Mouse (Mus musculus) forebrain, embryonic 12.5 days (tissue): ENCODE measurements around the gene Ucn. TPM values are rescaled to one million over a fixed set of nuclear protein-coding genes. Genes with fewer than 3 reads are reported as not detected.

Experiments
- ATAC-seq: fragments of 200-750 bp; cut with Nextera tagmentation; 2 replicates; pipeline ENCODE4 v1.8.0; 2017; ENCODE audit warnings: moderate TSS enrichment; ENCODE audit not compliant: low FRiP score
- H3K27ac ChIP-seq: fragments of 300-500 bp; sonication (generic); 2 replicates; pipeline ENCODE4 v1.5.1; 2016; ENCODE audit warnings: mild to moderate bottlenecking
- H3K27me3 ChIP-seq: fragments of 300-500 bp; sonication (generic); 2 replicates; pipeline ENCODE4 v1.6.1; 2016; ENCODE audit warnings: mild to moderate bottlenecking
- H3K36me3 ChIP-seq: fragments of 300-500 bp; sonication (generic); replicated peaks from 2 replicates; pipeline ENCODE4 v1.6.1; 2016; ENCODE audit warnings: mild to moderate bottlenecking
- H3K4me1 ChIP-seq: fragments of 300-500 bp; sonication (generic); 2 replicates; pipeline ENCODE4 v1.6.1; 2016
- H3K4me2 ChIP-seq: fragments of 300-500 bp; sonication (generic); 2 replicates; pipeline ENCODE4 v1.6.1; 2016; ENCODE audit warnings: mild to moderate bottlenecking, moderate library complexity
- H3K4me3 ChIP-seq: fragments of 300-500 bp; sonication (generic); replicated peaks from 2 replicates; pipeline ENCODE4 v1.5.1; 2016; ENCODE audit warnings: mild to moderate bottlenecking
- H3K9ac ChIP-seq: fragments of 300-500 bp; sonication (generic); 2 replicates; pipeline ENCODE4 v1.6.1; 2016; ENCODE audit warnings: mild to moderate bottlenecking
- H3K9me3 ChIP-seq: fragments of 300-500 bp; sonication (generic); 2 replicates; pipeline ENCODE4 v1.6.1; 2016
- WGBS: fragments of 180-500 bp; shearing (Covaris S2); methylation state at CpG from one replicate; pipeline ENCODE4 v1.1.7; 2016; 5-methylcytosine and 5-hydroxymethylcytosine counted together
- polyA plus RNA-seq: library from polyadenylated mRNA; unstranded; fragments of >200 nt; fragmentation: Nextera tagmentation; extraction: Ambion mirVana; gene quantifications from 2 replicates; pipeline ENCODE4 v1.2.1, GENCODE M21; 2016

Ucn gene
- polyA plus RNA-seq, 1 experiment from 2014 or later, result not detected

GRCm38 (mm10) chr5:31095711-31096480, 42.7 kb downstream of the Ucn start:
- H3K27me3 ChIP-seq, result peaks cover 82% of the 10 kb centered on the region
- no peak for ATAC-seq
- H3K4me2 ChIP-seq, result no peak overlapping the region
- peak overlapping the region; percentile 27; the same call in 1 of the 2 replicates for H3K4me3 ChIP-seq
- H3K4me1 ChIP-seq, result peaks cover 35% of the 10 kb centered on the region
- no peaks in the 10 kb centered on the region for H3K9me3 ChIP-seq
- H3K27ac ChIP-seq, result no peak overlapping the region
- H3K9ac ChIP-seq, result no peak overlapping the region
- 23% methylated on average over 11 of the region's 11 CpGs for WGBS
- no peaks in the 10 kb centered on the region for H3K36me3 ChIP-seq

GRCm38 (mm10) chr5:31094799-31095691, 43.6 kb downstream of the Ucn start:
- H3K9ac ChIP-seq, result peak overlapping the region; percentile 9; the same call in 1 of the 2 replicates
- peak overlapping the region; percentile 61 for H3K4me2 ChIP-seq
- H3K36me3 ChIP-seq, result no peaks in the 10 kb centered on the region
- peaks cover 88% of the 10 kb centered on the region for H3K27me3 ChIP-seq
- peak; percentile 22; the same call in 1 of the 2 replicates for ATAC-seq
- peak overlapping the region; percentile 27 for H3K4me3 ChIP-seq
- WGBS, result under 1% methylated on average over 59 of the region's 59 CpGs
- no peaks in the 10 kb centered on the region for H3K9me3 ChIP-seq
- H3K4me1 ChIP-seq, result peaks cover 35% of the 10 kb centered on the region
- no peak overlapping the region for H3K27ac ChIP-seq

DNA sequence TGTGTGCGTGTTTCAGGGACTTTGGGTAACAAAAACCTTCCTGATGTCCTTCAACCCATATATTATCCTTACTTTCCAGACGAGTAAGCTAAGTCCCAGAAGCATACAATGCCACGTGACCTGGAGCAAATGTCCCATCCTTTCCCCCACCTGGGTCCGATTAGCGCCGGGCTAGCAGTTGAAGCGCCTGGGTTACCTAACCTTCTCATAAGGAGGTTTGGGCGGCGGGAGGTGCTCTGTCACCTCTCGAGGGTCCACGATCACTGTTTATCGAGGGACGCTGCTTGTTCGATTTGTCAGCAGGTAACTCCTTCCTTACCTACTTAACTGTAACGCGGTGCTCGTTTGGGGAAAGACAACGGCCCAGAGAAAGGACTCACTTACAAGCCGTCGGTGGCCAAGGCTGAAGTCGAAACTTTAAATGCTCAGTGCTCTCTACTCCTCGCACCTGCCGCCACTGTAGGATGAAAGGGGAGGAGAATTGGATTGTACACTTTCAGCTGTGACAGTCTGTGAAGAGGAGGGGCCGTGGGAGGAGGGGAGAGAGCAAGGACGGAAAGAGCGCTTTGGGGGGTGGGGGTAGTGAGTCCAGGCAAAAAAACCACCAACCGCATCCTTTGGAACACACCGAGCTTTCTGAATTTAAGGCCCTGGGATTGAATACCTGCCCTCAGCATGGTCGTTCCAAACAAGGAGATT, 44.4 kb downstream of the Ucn start:
- Histone ChIP-seq H3K27me3 (peaks cover 96% of the 10 kb centered on the region), H3K9ac (no peak overlapping the region), H3K4me2 (peak overlapping the region; percentile 61), H3K36me3 (no peaks in the 10 kb centered on the region), H3K4me1 (peaks cover 35% of the 10 kb centered on the region), H3K9me3 (no peaks in the 10 kb centered on the region), H3K27ac (no peak overlapping the region), H3K4me3 (peak overlapping the region; percentile 44; the same call in 1 of the 2 replicates)
- ATAC-seq, result no peak
- 2% methylated on average over 29 of the region's 29 CpGs for WGBS

DNA sequence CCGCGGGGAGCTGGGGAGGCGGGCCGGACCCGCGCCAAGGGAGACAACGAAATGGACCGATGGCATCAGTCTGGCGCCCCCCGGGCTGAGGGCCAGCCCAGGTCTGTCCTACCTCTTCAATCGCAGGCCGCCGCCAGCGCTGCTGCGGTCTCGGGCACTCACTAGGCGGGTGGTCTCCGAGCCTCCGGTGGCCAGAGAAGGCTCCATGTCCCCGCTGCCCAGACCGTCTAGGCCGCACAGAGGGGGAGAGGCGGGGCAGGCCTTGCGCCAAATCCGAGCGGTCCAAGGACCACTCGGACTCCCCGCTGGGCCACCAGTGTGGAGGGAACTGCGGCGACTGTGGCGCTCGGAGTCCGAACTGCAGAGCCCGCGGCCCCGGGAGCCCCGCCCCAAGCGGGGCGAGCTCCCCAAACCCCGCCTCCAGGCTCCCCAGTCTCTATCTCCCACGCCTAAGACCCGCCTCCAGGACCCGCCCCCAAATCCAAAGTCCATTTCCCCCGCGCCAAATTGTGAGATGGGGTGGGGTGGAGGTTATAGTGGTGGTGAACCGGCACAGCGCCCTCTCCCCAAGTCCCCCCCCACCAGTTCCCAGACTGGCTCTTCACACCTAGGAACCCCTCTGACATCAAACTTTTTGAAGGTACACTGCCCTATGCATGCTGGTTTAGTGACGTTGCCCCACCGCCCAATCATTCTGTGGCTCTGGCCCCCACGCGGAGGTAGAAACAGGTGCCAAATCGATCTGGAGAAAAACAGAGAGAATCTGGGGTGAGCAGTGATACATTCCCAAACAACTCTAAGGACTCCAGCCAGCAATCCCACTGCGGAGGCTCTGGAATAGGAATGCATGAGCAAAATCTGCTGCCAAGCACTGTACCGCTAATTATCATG, 45.2 kb downstream of the Ucn start:
- Histone ChIP-seq H3K27me3 (peaks cover 99% of the 10 kb centered on the region), H3K4me1 (peaks cover 35% of the 10 kb centered on the region), H3K4me3 (peak overlapping the region; percentile 44), H3K9me3 (no peaks in the 10 kb centered on the region), H3K4me2 (peak overlapping the region; percentile 61), H3K36me3 (no peaks in the 10 kb centered on the region), H3K27ac (no peak overlapping the region), H3K9ac (peak overlapping the region; percentile 55; the same call in 1 of the 2 replicates)
- peak; percentile 71 for ATAC-seq
- under 1% methylated on average over 54 of the region's 54 CpGs for WGBS

DNA sequence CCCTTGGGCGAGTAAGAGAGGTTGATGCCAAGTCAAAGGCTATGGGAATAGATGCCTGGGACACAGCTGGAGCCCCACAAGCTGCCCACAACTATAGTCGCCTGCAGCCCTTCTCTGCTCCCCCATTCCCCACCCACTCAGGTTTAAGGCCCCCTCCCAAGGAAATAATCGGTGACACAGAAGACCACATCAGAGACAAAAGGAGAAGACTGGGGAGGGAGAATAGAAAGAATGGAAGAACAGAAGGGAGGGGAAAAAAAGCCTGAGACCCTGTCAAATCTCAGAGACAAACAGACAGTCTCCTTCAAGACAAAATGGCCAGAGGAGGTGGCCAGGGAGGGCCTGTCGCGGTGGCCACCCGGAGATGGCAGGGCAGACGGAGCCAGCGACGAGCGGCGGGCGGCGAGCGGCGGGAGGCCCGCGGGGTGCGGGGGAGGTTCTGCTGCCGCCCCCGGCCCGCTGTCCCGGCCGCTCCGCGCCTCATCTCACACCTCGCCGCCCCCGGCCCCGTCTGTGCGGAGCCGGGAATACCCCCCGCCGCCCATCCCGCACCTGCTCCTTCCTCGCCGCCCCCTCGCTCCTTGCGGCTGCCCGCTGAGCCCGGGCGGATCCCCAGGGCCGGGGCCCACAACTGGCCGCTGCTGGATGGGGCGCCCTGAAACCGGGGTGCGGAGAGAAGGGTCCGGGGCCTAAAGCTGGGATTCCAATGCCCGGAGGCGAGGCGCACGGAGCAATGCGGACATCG, 46.2 kb downstream of the Ucn start:
- H3K36me3 ChIP-seq, result no peaks in the 10 kb centered on the region
- 0 out of 2 replicates have a peak, but pooled peaks have one; percentile 2 for ATAC-seq
- peaks cover 35% of the 10 kb centered on the region for H3K4me1 ChIP-seq
- no peak overlapping the region for H3K27ac ChIP-seq
- peak overlapping the region; percentile 44 for H3K4me3 ChIP-seq
- 2% methylated on average over 32 of the region's 53 CpGs for WGBS
- peak overlapping the region; percentile 55 for H3K9ac ChIP-seq
- peak overlapping the region; percentile 61 for H3K4me2 ChIP-seq
- peaks cover 100% of the 10 kb centered on the region for H3K27me3 ChIP-seq
- H3K9me3 ChIP-seq, result no peaks in the 10 kb centered on the region

Other genes starting within 250 kb of the Ucn start
- 302 and 315 TPM in 2 replicates for gene Ost4, start 231.0 kb downstream of the Ucn start, polyA plus RNA-seq
- gene Emilin1, start 225.4 kb downstream of the Ucn start, polyA plus RNA-seq, result 39.1 and 52.4 TPM in 2 replicates
- gene Khk, start 217.4 kb downstream of the Ucn start, polyA plus RNA-seq, result 4.7 and 7.7 TPM in 2 replicates
- gene Cgref1, start 193.2 kb downstream of the Ucn start, polyA plus RNA-seq, result 6.4 and 7.3 TPM in 2 replicates
- 131 and 133 TPM in 2 replicates for gene Preb, start 178.5 kb downstream of the Ucn start, polyA plus RNA-seq
- not detected in 2 replicates for gene Tcf23, start 170.2 kb downstream of the Ucn start, polyA plus RNA-seq
- gene Atraid, start 90.5 kb downstream of the Ucn start, polyA plus RNA-seq, result 96.6 and 100 TPM in 2 replicates
- 11.1 and 12.1 TPM in 2 replicates for gene Slc5a6, start 89.9 kb downstream of the Ucn start, polyA plus RNA-seq
- gene Cad, start 84.0 kb downstream of the Ucn start, polyA plus RNA-seq, result 45.4 and 54.1 TPM in 2 replicates
- not detected in 2 replicates for gene Dnajc5g, start 32.5 kb downstream of the Ucn start, polyA plus RNA-seq
- 2.3 and 2.9 TPM in 2 replicates for gene Slc30a3, start 30.6 kb downstream of the Ucn start, polyA plus RNA-seq
- gene Trim54, start 22.1 kb downstream of the Ucn start, polyA plus RNA-seq, result not detected in 2 replicates
- 47.0 and 47.2 TPM in 2 replicates for gene Mpv17, start 15.4 kb upstream of the Ucn start, polyA plus RNA-seq
- gene Gm29609, start 41.1 kb upstream of the Ucn start, polyA plus RNA-seq, result 1.7 and 2.1 TPM in 2 replicates
- gene Gtf3c2, start 41.3 kb upstream of the Ucn start, polyA plus RNA-seq, result 102 and 110 TPM in 2 replicates
- 138 and 141 TPM in 2 replicates for gene Snx17, start 54.4 kb upstream of the Ucn start, polyA plus RNA-seq
- 65.0 and 72.0 TPM in 2 replicates for gene Eif2b4, start 54.6 kb upstream of the Ucn start, polyA plus RNA-seq
- 14.3 and 17.7 TPM in 2 replicates for gene Zfp513, start 63.5 kb upstream of the Ucn start, polyA plus RNA-seq
- 169 TPM in 2 replicates for gene Ppm1g, start 81.9 kb upstream of the Ucn start, polyA plus RNA-seq
- 137 and 139 TPM in 2 replicates for gene Nrbp1, start 102.0 kb upstream of the Ucn start, polyA plus RNA-seq
- gene Gm9970, start 102.4 kb upstream of the Ucn start, polyA plus RNA-seq, result 0.54 and 0.89 TPM in 2 replicates
- gene Krtcap3, start 112.9 kb upstream of the Ucn start, polyA plus RNA-seq, result 4.7 and 6.7 TPM in 2 replicates
- 46.1 and 47.8 TPM in 2 replicates for gene Ift172, start 152.3 kb upstream of the Ucn start, polyA plus RNA-seq
- 62.2 and 66.3 TPM in 2 replicates for gene Fndc4, start 157.3 kb upstream of the Ucn start, polyA plus RNA-seq
- gene Gckr, start 158.6 kb upstream of the Ucn start, polyA plus RNA-seq, result 0.24 TPM in 1 of 2 replicates, not detected in the other